In the genomic region with DNA sequence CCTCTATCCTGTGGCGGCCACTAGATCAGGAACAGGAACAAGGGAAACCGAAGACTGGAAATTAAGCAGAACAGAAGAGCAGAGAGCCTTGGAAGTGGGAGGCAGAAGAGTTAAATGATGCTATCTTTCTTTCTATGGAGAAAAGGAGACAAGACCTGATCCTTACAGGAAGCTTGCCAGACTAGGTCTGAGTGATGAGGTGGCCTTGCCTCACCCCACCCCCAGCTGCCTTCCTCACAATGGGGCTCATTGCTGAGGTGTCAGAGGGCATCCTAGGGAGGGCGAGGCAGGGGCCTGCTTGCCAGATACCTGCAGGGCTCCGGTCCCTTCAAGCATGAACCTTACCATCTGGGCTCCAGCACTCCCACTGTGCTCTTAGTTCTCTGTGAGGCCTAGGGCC, we compare ENCODE assay signal across 29 mouse cellular contexts. TPM values are rescaled to one million over a fixed set of nuclear protein-coding genes. Genes with fewer than 3 reads are reported as not detected.
DNase-seq lines count a peak whose midpoint lies in the region; ATAC-seq and TF ChIP-seq lines count a peak whose summit lies in the region.
"Had no signal": no experiment of that assay in that cellular context is flagged by ENCODE, and none has a peak within 500 bp of the region (broad histone marks: within the 10 kb centered on the region; RNA-seq: fewer than 3 reads in every experiment).

A gene (plus strand): TSS at position 301 of the 400 bp plus-strand sequence.

- DNase-seq in kidney, adult 2 months = no peak
- no peak for DNase-seq in kidney, adult 8-10 months
- no peak for DNase-seq in testis, postnatal 10 days (ENCODE audit: low spot score)
- DNase-seq in embryonic facial prominence, embryonic 10.5 days (ENCODE audit: low spot score) = no peak
- no peak for DNase-seq in adrenal gland, postnatal 36 days
- DNase-seq: adrenal gland, postnatal 10 days; cerebellum, adult 11 months; cerebellum, adult 2 months; cerebellum, adult 9-11 months; cerebellum, postnatal 25 days; gastrocnemius, postnatal 10 days; gastrocnemius, postnatal 36 days; heart, adult 11 months had no signal

- H3K36me3 ChIP-seq in kidney, adult 2 months (ENCODE audit: control insufficient read depth, insufficient read depth, low read length) = no peaks in the 10 kb centered on the region
- H3K36me3 ChIP-seq in testis, adult 2 months (ENCODE audit: control insufficient read depth, insufficient read depth, low read length) = no peaks in the 10 kb centered on the region
- H3K36me3 ChIP-seq in embryonic facial prominence, embryonic 10.5 days (replicated peaks) = no peaks in the 10 kb centered on the region
- H3K36me3 ChIP-seq in kidney, embryonic 16.5 days (ENCODE audit: insufficient read depth, low read length) = no peaks in the 10 kb centered on the region; the same call in 1 of the 2 replicates
- H3K36me3 ChIP-seq: embryonic facial prominence, embryonic 13.5 days; hindbrain, embryonic 13.5 days had no signal

- no peak for ATAC-seq in kidney, embryonic 16.5 days (ENCODE audit: low FRiP score, low TSS enrichment)
- ATAC-seq: CD4-positive, CD25-positive, alpha-beta regulatory T cell, adult 4 months; forebrain, embryonic 13.5 days; forebrain, embryonic 16.5 days; hindbrain, postnatal 0 days; inflammation-experienced regulatory T-cells, adult 6 months had no signal

- WGBS in kidney, adult 2 months = 62% methylated on average over 4 of the region's 4 CpGs
- WGBS in embryonic facial prominence, embryonic 10.5 days = 69% methylated on average over 4 of the region's 4 CpGs
- WGBS in kidney, embryonic 16.5 days = 71% methylated on average over 4 of the region's 4 CpGs

- H3K9ac ChIP-seq in kidney, embryonic 16.5 days (replicated peaks; ENCODE audit: low read length) = no peak within 1 kb of the TSS
- H3K9ac ChIP-seq: embryonic facial prominence, embryonic 13.5 days; forebrain, embryonic 13.5 days; hindbrain, embryonic 13.5 days had no signal

- H3K4me3 ChIP-seq in kidney, adult 2 months (ENCODE audit: insufficient read depth, low read depth, low read length) = no peak within 1 kb of the TSS
- H3K4me3 ChIP-seq in testis, adult 2 months (ENCODE audit: control insufficient read depth, low read depth, low read length) = peak within 1 kb of the TSS; percentile 91
- H3K4me3 ChIP-seq in embryonic facial prominence, embryonic 10.5 days = no peak within 1 kb of the TSS
- H3K4me3 ChIP-seq in kidney, embryonic 16.5 days (ENCODE audit: low read length) = no peak within 1 kb of the TSS
- H3K4me3 ChIP-seq: embryonic facial prominence, embryonic 13.5 days; erythroblast, embryonic 14.5 days; forebrain, embryonic 13.5 days; hindbrain, embryonic 13.5 days had no signal

- no peak for TF ChIP-seq POLR2A in kidney, adult 2 months (IDR thresholded peaks at IDR 0.05; ENCODE audit: low read depth, low read length)
- TF ChIP-seq POLR2A in testis, adult 2 months (IDR thresholded peaks at IDR 0.05; ENCODE audit: control insufficient read depth, low read depth, low read length) = peak; percentile 68; the same call in 1 of the 2 replicates

- no peaks in the 10 kb centered on the region for H3K27me3 ChIP-seq in kidney, adult 2 months (replicated peaks; ENCODE audit: control insufficient read depth, insufficient read depth, low read length)
- no peaks in the 10 kb centered on the region for H3K27me3 ChIP-seq in testis, adult 2 months (ENCODE audit: control insufficient read depth, insufficient read depth, low read length)
- H3K27me3 ChIP-seq in embryonic facial prominence, embryonic 10.5 days (replicated peaks; ENCODE audit: low read depth, poor library complexity, severe bottlenecking) = no peaks in the 10 kb centered on the region
- H3K27me3 ChIP-seq in kidney, embryonic 16.5 days (ENCODE audit: insufficient read depth, low read length) = no peaks in the 10 kb centered on the region
- H3K27me3 ChIP-seq: embryonic facial prominence, embryonic 13.5 days; forebrain, embryonic 13.5 days; hindbrain, embryonic 13.5 days had no signal

- H3K4me2 ChIP-seq in kidney, embryonic 16.5 days (replicated peaks; ENCODE audit: low read depth, low read length) = no peak within 1 kb of the TSS
- H3K4me2 ChIP-seq: embryonic facial prominence, embryonic 13.5 days; forebrain, embryonic 13.5 days; heart, embryonic 11.5 days; hindbrain, embryonic 13.5 days had no signal

- TF ChIP-seq CTCF in kidney, adult 2 months (conservative IDR thresholded peaks at IDR 0.05; ENCODE audit: insufficient read depth, insufficient read length, low read depth, low read length) = no peak
- TF ChIP-seq CTCF in testis, adult 2 months (IDR thresholded peaks at IDR 0.05; ENCODE audit: control insufficient read depth, insufficient read depth, insufficient replicate concordance, low read depth, low read length) = no peak

- H3K9me3 ChIP-seq in embryonic facial prominence, embryonic 10.5 days = no peaks in the 10 kb centered on the region
- H3K9me3 ChIP-seq in kidney, embryonic 16.5 days (ENCODE audit: low read length) = no peaks in the 10 kb centered on the region
- H3K9me3 ChIP-seq: embryonic facial prominence, embryonic 13.5 days; forebrain, embryonic 13.5 days; hindbrain, embryonic 13.5 days had no signal

- peaks cover 31% of the 10 kb centered on the region for H3K4me1 ChIP-seq in kidney, adult 2 months (ENCODE audit: control insufficient read depth, insufficient read depth, low read length)
- H3K4me1 ChIP-seq in testis, adult 2 months (ENCODE audit: control insufficient read depth, insufficient read depth, low read length) = no peaks in the 10 kb centered on the region; the same call in 1 of the 2 replicates
- peaks cover 6% of the 10 kb centered on the region; the same call in 1 of the 2 replicates for H3K4me1 ChIP-seq in embryonic facial prominence, embryonic 10.5 days
- peaks cover 8% of the 10 kb centered on the region; the same call in 1 of the 2 replicates for H3K4me1 ChIP-seq in kidney, embryonic 16.5 days (ENCODE audit: insufficient read depth, low read length)
- H3K4me1 ChIP-seq: embryonic facial prominence, embryonic 13.5 days; forebrain, embryonic 13.5 days; hindbrain, embryonic 13.5 days had no signal

- peak within 1 kb of the TSS; percentile 60; the same call in 1 of the 2 replicates for H3K27ac ChIP-seq in kidney, adult 2 months (ENCODE audit: insufficient read depth, low read depth, low read length)
- peak within 1 kb of the TSS; percentile 83 for H3K27ac ChIP-seq in testis, adult 2 months (ENCODE audit: control insufficient read depth, insufficient read depth, low read depth, low read length)
- H3K27ac ChIP-seq in embryonic facial prominence, embryonic 10.5 days (replicated peaks) = 0 out of 2 replicates have a peak within 1 kb of the TSS, but pooled peaks have one; percentile 4
- no peak within 1 kb of the TSS for H3K27ac ChIP-seq in kidney, embryonic 16.5 days (ENCODE audit: low read length)
- H3K27ac ChIP-seq: embryonic facial prominence, embryonic 13.5 days; forebrain, embryonic 13.5 days; hindbrain, embryonic 13.5 days; hindbrain, postnatal 0 days had no signal

RNA-seq across cellular contexts. Expression of the gene that starts here (rescaled TPM):
- polyA plus RNA-seq in kidney, adult 2 months (2012; rRNA removed) = 3.6 and 5.1 TPM in 2 replicates
- polyA plus RNA-seq in testis, adult 2 months (2012; rRNA removed) = 1,397 and 1,535 TPM in 2 replicates
- polyA plus RNA-seq in embryonic facial prominence, embryonic 10.5 days (2016; fragmentation: Nextera tagmentation; extraction: Ambion mirVana) = 0.17 TPM in 1 of 2 replicates, not detected in the other
- total RNA-seq in adrenal gland, postnatal 36 days (2021) = under 1 TPM; 0.30 to 0.33 TPM
- polyA plus RNA-seq in kidney, embryonic 16.5 days (2015; fragmentation: Nextera tagmentation; extraction: Ambion mirVana) = 0.60 and 0.71 TPM in 2 replicates
- total RNA-seq: common myeloid progenitor, adult 5-6 weeks; heart, postnatal 25 days; hematopoietic stem cell, adult 5-6 weeks had no signal
- polyA plus RNA-seq: CD4-positive, CD25-positive, alpha-beta regulatory T cell, adult 4 months; embryonic facial prominence, embryonic 13.5 days; erythroblast, embryonic 14.5 days; forebrain, embryonic 13.5 days; forebrain, embryonic 16.5 days; heart, embryonic 11.5 days; heart, embryonic 14.5 days; heart, postnatal 0 days; hindbrain, embryonic 13.5 days; hindbrain, postnatal 0 days; inflammation-experienced regulatory T-cells, adult 6 months had no signal

Comparison
In these comparisons a context has a peak if more than half of its experiments do, and no peak if none do; other contexts are left out.
1. RNA of the gene that starts here (polyA plus RNA-seq): 1,397 to 1,535 TPM in testis, adult 2 months; 3.6 to 5.1 TPM in kidney, adult 2 months, 0.60 to 0.71 TPM in kidney, embryonic 16.5 days and 0.17 TPM in embryonic facial prominence, embryonic 10.5 days; every median in the first group is over 100 times any median in the second.